Mouse (Mus musculus) CH12.LX (cell line): ENCODE measurements at regions not wholly inside any gene's neighbourhood (a gene's known extent, or its start where the extent isn't known, plus 50 kb on each side); places are given as distances from the start of the nearest gene placed in this dataset.

Experiments
- DNase-seq: peaks from one replicate; pipeline ENCODE4 v3.0.0-alpha.2; 2013; ENCODE audit errors: extremely low read depth
- H3K27ac ChIP-seq: 2 replicates; pipeline ENCODE4 v1.5.1; 2012; ENCODE audit warnings: low read depth, mild to moderate bottlenecking, control low read depth, moderate library complexity; ENCODE audit not compliant: insufficient read depth
- H3K27me3 ChIP-seq: replicated peaks from 2 replicates; pipeline ENCODE3; 2012; ENCODE audit warnings: inconsistent platforms
- H3K36me3 ChIP-seq, 2 experiments: replicated peaks in 1 of 2; 2 replicates each; pipeline versions ENCODE3 to v1.6.1; 2012; ENCODE audit warnings: inconsistent platforms in 1 of 2, low read length in 1 of 2, mild to moderate bottlenecking in 1 of 2, mixed read lengths in 1 of 2, moderate library complexity in 1 of 2; ENCODE audit not compliant: control insufficient read depth in 1 of 2, insufficient read depth in 1 of 2
- H3K4me1 ChIP-seq, 2 experiments: 2 replicates each; pipeline ENCODE4 v1.6.1; 2012; ENCODE audit warnings: inconsistent platforms in 1 of 2, moderate library complexity in 1 of 2; ENCODE audit not compliant: insufficient read depth in 2 of 2, control insufficient read depth in 1 of 2
- H3K4me2 ChIP-seq: 2 replicates; pipeline ENCODE4 v1.6.1; 2012; ENCODE audit warnings: low read depth, mild to moderate bottlenecking, control low read depth; ENCODE audit not compliant: poor library complexity, insufficient read depth, severe bottlenecking
- H3K4me3 ChIP-seq, 3 experiments: fragments of 150-350 bp in 1 of 3; sonication (generic) in 1 of 3; replicated peaks in 1 of 3; 2 replicates each; pipeline versions ENCODE3 to v1.5.1; 2011 to 2012; ENCODE audit warnings: low read depth in 2 of 3, low read length in 2 of 3, mild to moderate bottlenecking in 2 of 3, moderate library complexity in 2 of 3, control low read depth in 1 of 3, improper control_type of control experiment in 1 of 3, inconsistent platforms in 1 of 3, mixed read lengths in 1 of 3; ENCODE audit not compliant: poor library complexity in 1 of 3
- H3K79me2 ChIP-seq: replicated peaks from 2 replicates; pipeline ENCODE4 v1.6.1; 2012; ENCODE audit warnings: mild to moderate bottlenecking, moderate library complexity; ENCODE audit not compliant: control insufficient read depth, poor library complexity, insufficient read depth, severe bottlenecking; ENCODE audit errors: extremely low read depth
- H3K9ac ChIP-seq: 2 replicates; pipeline ENCODE4 v1.6.1; 2012; ENCODE audit warnings: low read depth, mild to moderate bottlenecking, control low read depth, moderate library complexity; ENCODE audit not compliant: insufficient read depth
- H3K9me3 ChIP-seq: replicated peaks from 2 replicates; pipeline ENCODE3; 2012; ENCODE audit warnings: low read length, inconsistent platforms, mixed read lengths
- BHLHE40 ChIP-seq: IDR thresholded peaks from 2 replicates; pipeline ENCODE4 v1.6.1; 2011; ENCODE audit warnings: mild to moderate bottlenecking, low read depth, low read length, improper control_type of control experiment
- CHD1 ChIP-seq: IDR thresholded peaks from 2 replicates; pipeline ENCODE4 v1.6.1; 2012; ENCODE audit warnings: low read depth, low read length, improper control_type of control experiment, inconsistent platforms
- CHD2 ChIP-seq: IDR thresholded peaks from 2 replicates; pipeline ENCODE4 v1.6.1; 2011; ENCODE audit warnings: low read length, improper control_type of control experiment
- ELF1 ChIP-seq: IDR thresholded peaks from 2 replicates; pipeline ENCODE4 v1.6.1; 2014; ENCODE audit warnings: low read depth, mild to moderate bottlenecking, inconsistent platforms, low read length, improper control_type of control experiment
- EP300 ChIP-seq: IDR thresholded peaks from 2 replicates; pipeline ENCODE4 v1.6.1; 2011; ENCODE audit warnings: low read length, improper control_type of control experiment
- GABPA ChIP-seq: IDR thresholded peaks from 2 replicates; pipeline ENCODE4 v1.6.1; 2012; ENCODE audit warnings: low read depth, low read length, improper control_type of control experiment, inconsistent platforms; ENCODE audit not compliant: insufficient replicate concordance
- JUND ChIP-seq: conservative IDR thresholded peaks from 2 replicates; pipeline ENCODE4 v1.6.1; 2011; ENCODE audit warnings: low read depth, low read length, improper control_type of control experiment
- KAT2A ChIP-seq: IDR thresholded peaks from 2 replicates; pipeline ENCODE4 v1.6.1; 2012; ENCODE audit warnings: low read length, improper control_type of control experiment, inconsistent platforms; ENCODE audit not compliant: insufficient replicate concordance
- MAX ChIP-seq: IDR thresholded peaks from 2 replicates; pipeline ENCODE4 v1.6.1; 2011; ENCODE audit warnings: low read length, improper control_type of control experiment
- MAZ ChIP-seq: IDR thresholded peaks from 2 replicates; pipeline ENCODE4 v1.6.1; 2012; ENCODE audit warnings: low read depth, mild to moderate bottlenecking, inconsistent platforms, low read length, improper control_type of control experiment, moderate library complexity
- MYC ChIP-seq: IDR thresholded peaks from 2 replicates; pipeline ENCODE4 v1.6.1; 2011; ENCODE audit warnings: low read depth, mild to moderate bottlenecking, improper control_type of control experiment, low read length
- NELFE ChIP-seq: IDR thresholded peaks from 2 replicates; pipeline ENCODE4 v1.6.1; 2011; ENCODE audit warnings: low read depth, low read length, improper control_type of control experiment
- NRF1 ChIP-seq: IDR thresholded peaks from 2 replicates; pipeline ENCODE4 v1.6.1; 2014; ENCODE audit warnings: low read depth, mild to moderate bottlenecking, inconsistent platforms, low read length, improper control_type of control experiment, moderate library complexity
- PAX5 ChIP-seq: IDR thresholded peaks from 2 replicates; pipeline ENCODE4 v1.6.1; 2012; ENCODE audit warnings: low read length, inconsistent platforms, mixed read lengths
- POLR2A ChIP-seq: IDR thresholded peaks from 2 replicates; pipeline ENCODE4 v1.6.1; 2011; ENCODE audit warnings: low read depth, mild to moderate bottlenecking, improper control_type of control experiment, low read length
- SIN3A ChIP-seq: IDR thresholded peaks from 2 replicates; pipeline ENCODE4 v1.6.1; 2012; ENCODE audit warnings: low read length, improper control_type of control experiment, inconsistent platforms
- TCF12 ChIP-seq: IDR thresholded peaks from 2 replicates; pipeline ENCODE4 v1.6.1; 2014; ENCODE audit warnings: low read depth, mild to moderate bottlenecking, inconsistent platforms, low read length, improper control_type of control experiment
- UBTF ChIP-seq: IDR thresholded peaks from 2 replicates; pipeline ENCODE4 v1.6.1; 2012; ENCODE audit warnings: low read depth, mild to moderate bottlenecking, inconsistent platforms, low read length, improper control_type of control experiment, moderate library complexity
- USF1 ChIP-seq: IDR thresholded peaks from 2 replicates; pipeline ENCODE4 v1.6.1; 2014; ENCODE audit warnings: low read depth, mild to moderate bottlenecking, inconsistent platforms, low read length, improper control_type of control experiment
- USF2 ChIP-seq: conservative IDR thresholded peaks from 2 replicates; pipeline ENCODE4 v1.6.1; 2011; ENCODE audit warnings: low read depth, low read length, improper control_type of control experiment
- ZMIZ1 ChIP-seq: IDR thresholded peaks from 2 replicates; pipeline ENCODE4 v1.6.1; 2012; ENCODE audit warnings: low read depth, mild to moderate bottlenecking, inconsistent platforms, low read length, improper control_type of control experiment
- dilution Hi-C: fragments of 300-500 bp; cut with MboI; formaldehyde crosslinking; loops from 2 replicates; pipeline ENCODE4 v1.14.3; 2020; ENCODE audit warnings: low sequenced_read_pairs; ENCODE audit not compliant: extremely low pct_unique_long_range_greater_than_20kb, extremely low pct_ligation_motif_present
- in situ Hi-C: fragments of 300-500 bp; cut with MboI; formaldehyde crosslinking; loops from 3 replicates; pipeline ENCODE4 v1.14.3; 2019; ENCODE audit warnings: low sequenced_read_pairs, low pct_ligation_motif_present, low pct_unique_long_range_greater_than_20kb, mixed read lengths

- no peaks in the 10 kb centered on the region for H3K36me3 ChIP-seq
- DNase-seq = no peak
- dilution Hi-C loops (no loop called here), in situ Hi-C loops (no loop called here)
- H3K4me3 ChIP-seq = no peak overlapping the region
- H3K9me3 ChIP-seq = no peaks in the 10 kb centered on the region
- H3K27ac ChIP-seq = no peak overlapping the region
- H3K4me1 ChIP-seq = no peaks in the 10 kb centered on the region
- H3K79me2 ChIP-seq = no peaks in the 10 kb centered on the region
- H3K4me2 ChIP-seq = no peak overlapping the region
- TF ChIP-seq CHD2 (no peak), UBTF (no peak), POLR2A (no peak), MYC (no peak), PAX5 (no peak), MAZ (no peak), EP300 (no peak), SIN3A (no peak), NELFE (no peak)
- no peaks in the 10 kb centered on the region for H3K27me3 ChIP-seq
- H3K9ac ChIP-seq = no peak overlapping the region
These were observed 682.9 kb upstream of the Zeb2 start for GRCm38 (mm10) chr2:45800131-45800530.

- TF ChIP-seq GABPA (no peak), ELF1 (no peak), USF1 (no peak)
- TF ChIP-seq, all 38 proteins: peak for 0
- in situ Hi-C loops = no loop called here
- H3K36me3 ChIP-seq = no peaks in the 10 kb centered on the region
These were observed 676.4 kb upstream of the Zeb2 start for GRCm38 (mm10) chr2:45793561-45793960.

GRCm38 (mm10) chr2:45789739-45790138 is 672.5 kb upstream of the Zeb2 start:
- dilution Hi-C loops (no loop called here), in situ Hi-C loops (no loop called here)
- no peaks in the 10 kb centered on the region for H3K27me3 ChIP-seq
- no peak overlapping the region for H3K27ac ChIP-seq
- no peaks in the 10 kb centered on the region for H3K79me2 ChIP-seq
- TF ChIP-seq USF2 = no peak
- no peak for TF ChIP-seq TCF12
- TF ChIP-seq CHD1 = no peak
- TF ChIP-seq JUND = no peak
- TF ChIP-seq BHLHE40 = no peak
- TF ChIP-seq SIN3A = no peak
- no peak for TF ChIP-seq ZMIZ1
- no peak for TF ChIP-seq KAT2A
- TF ChIP-seq NRF1 = no peak
- TF ChIP-seq POLR2A = no peak
- no peak for TF ChIP-seq EP300
- TF ChIP-seq MAZ = no peak
- TF ChIP-seq MAX = no peak
- TF ChIP-seq MYC = no peak
- TF ChIP-seq GABPA = no peak
- no peaks in the 10 kb centered on the region for H3K9me3 ChIP-seq
- no peaks in the 10 kb centered on the region for H3K36me3 ChIP-seq
- H3K4me1 ChIP-seq = no peaks in the 10 kb centered on the region
- DNase-seq = no peak
- no peak overlapping the region for H3K9ac ChIP-seq
- H3K4me2 ChIP-seq = no peak overlapping the region
- no peak overlapping the region for H3K4me3 ChIP-seq

More at GRCm38 (mm10) chr2:45793561-45793960, 676.4 kb upstream of the Zeb2 start:
- DNase-seq = no peak
- Histone ChIP-seq H3K27ac (no peak overlapping the region), H3K9me3 (no peaks in the 10 kb centered on the region), H3K4me2 (no peak overlapping the region), H3K79me2 (no peaks in the 10 kb centered on the region), H3K27me3 (no peaks in the 10 kb centered on the region), H3K4me3 (no peak overlapping the region), H3K9ac (no peak overlapping the region), H3K4me1 (no peaks in the 10 kb centered on the region)
- dilution Hi-C loops = no loop called here
